In genomic region chr15:7092321-7092720, GRCm38 (mm10) we compare ENCODE assay signal across 8 mouse cellular contexts. TPM values are rescaled to one million over a fixed set of nuclear protein-coding genes. Genes with fewer than 3 reads are reported as not detected.
DNase-seq lines count a peak whose midpoint lies in the region; ATAC-seq lines count a peak whose summit lies in the region.

No protein-coding gene starts in this region.

- 42% methylated on average over 8 of the region's 8 CpGs for WGBS in forebrain, embryonic 14.5 days

- no peaks in the 10 kb centered on the region for H3K9me3 ChIP-seq in forebrain, embryonic 14.5 days (replicated peaks; ENCODE audit: control insufficient read depth, low read length)

- no peaks in the 10 kb centered on the region for H3K36me3 ChIP-seq in forebrain, embryonic 14.5 days (ENCODE audit: control insufficient read depth, insufficient read depth, low read length)

- no peak overlapping the region for H3K9ac ChIP-seq in forebrain, embryonic 14.5 days (ENCODE audit: low read length)

- H3K4me3 ChIP-seq in forebrain, embryonic 14.5 days (ENCODE audit: low read depth, low read length) = no peak overlapping the region

- H3K4me1 ChIP-seq in forebrain, embryonic 14.5 days (ENCODE audit: control insufficient read depth, insufficient read depth, low read length) = no peaks in the 10 kb centered on the region

- H3K27me3 ChIP-seq in forebrain, embryonic 14.5 days (replicated peaks; ENCODE audit: control insufficient read depth, insufficient read depth, low read length) = no peaks in the 10 kb centered on the region

- 0 out of 2 replicates have a peak, but pooled peaks have one; percentile 5 for ATAC-seq in neutrophil, adult 5-6 weeks (ENCODE audit: extremely low read depth, insufficient number of reproducible peaks, low FRiP score, poor library complexity, severe bottlenecking)
- ATAC-seq in forebrain, embryonic 14.5 days = no peak
- no peak for ATAC-seq in cerebellum, adult (ENCODE audit: insufficient number of reproducible peaks, low FRiP score, low TSS enrichment)

- peak; percentile 17 for DNase-seq in gastrocnemius, postnatal 14 days
- no peak for DNase-seq in gastrocnemius, postnatal 4 days (ENCODE audit: low spot score in 2 of 2)
- peak; percentile 46 for DNase-seq in fibroblast of lung, adult 2 months (ENCODE audit: low read depth)
- peak; percentile 36 for DNase-seq in kidney, postnatal 10 days
- no peak for DNase-seq in forebrain, embryonic 14.5 days (ENCODE audit: low spot score)
- DNase-seq in right cerebral cortex, postnatal 25 days = no peak

- no peak overlapping the region for H3K27ac ChIP-seq in forebrain, embryonic 14.5 days (ENCODE audit: low read depth, low read length)

- intact Hi-C loops in gastrocnemius, postnatal 14 days (cut with DNase I; ENCODE audit: low total_unique reads) = no loop called here

- no peak overlapping the region for H3K4me2 ChIP-seq in forebrain, embryonic 14.5 days (ENCODE audit: low read length)

RNA-seq across cellular contexts. Expression of gene Lifr, which starts 1.9 kb away (rescaled TPM):
- total RNA-seq in gastrocnemius, postnatal 14 days (2021) = 10 to 100 TPM; 40.2 to 52.2 TPM
- total RNA-seq in gastrocnemius, postnatal 4 days (2021) = 10 to 100 TPM; 58.4 to 59.1 TPM
- 6.3 and 6.4 TPM in 2 replicates for total RNA-seq in neutrophil, adult 5-6 weeks (2017)
- polyA plus RNA-seq in forebrain, embryonic 14.5 days (2014; fragmentation: Nextera tagmentation; extraction: Ambion mirVana) = 8.5 and 10.7 TPM in 2 replicates

Comparison
In these comparisons a context has a peak if more than half of its experiments do, and no peak if none do; other contexts are left out.
1. DNase-seq: peak in gastrocnemius, postnatal 14 days (single experiment), fibroblast of lung, adult 2 months (single experiment) and kidney, postnatal 10 days (single experiment); none in gastrocnemius, postnatal 4 days (0 of 2), forebrain, embryonic 14.5 days (single experiment) and right cerebral cortex, postnatal 25 days (single experiment).